Mouse (Mus musculus) CD4-positive, CD25-positive, alpha-beta regulatory T cell, adult 9 weeks (primary cell): Measurements from ENCODE around the gene Ppbp. TPM values are rescaled to one million over a fixed set of nuclear protein-coding genes. Genes with fewer than 3 reads are reported as not detected.

Experiments used
- polyA plus RNA-seq: library from polyadenylated mRNA; unstranded; fragments of 100-300 nt; shearing (Covaris generic); gene quantifications from one replicate; pipeline ENCODE4 v1.2.1, GENCODE M21; 2017

Ppbp gene
- not detected for polyA plus RNA-seq

DNA sequence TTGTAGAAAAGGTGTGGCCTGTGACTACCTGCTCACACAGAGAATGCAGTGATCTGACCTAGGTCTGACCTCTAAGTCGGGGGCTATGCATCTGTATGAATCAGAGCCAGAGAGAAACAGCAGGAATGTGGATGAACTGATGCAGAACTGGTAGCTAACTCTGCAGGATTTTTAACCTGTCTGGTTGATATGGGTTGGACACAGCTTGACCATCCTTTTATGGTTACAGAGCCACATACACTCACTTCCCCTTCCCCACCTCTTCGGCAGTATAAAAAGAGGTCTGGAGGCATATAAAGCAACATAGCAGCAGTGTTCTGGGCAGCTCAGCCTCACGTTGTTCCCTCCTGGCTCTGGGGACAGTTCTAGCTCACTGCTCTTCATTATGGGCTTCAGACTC lies at the start of gene Ppbp:
Gene Ppbp (plus strand): TSS at position 301 of the 400 bp plus-strand sequence.

DNA sequence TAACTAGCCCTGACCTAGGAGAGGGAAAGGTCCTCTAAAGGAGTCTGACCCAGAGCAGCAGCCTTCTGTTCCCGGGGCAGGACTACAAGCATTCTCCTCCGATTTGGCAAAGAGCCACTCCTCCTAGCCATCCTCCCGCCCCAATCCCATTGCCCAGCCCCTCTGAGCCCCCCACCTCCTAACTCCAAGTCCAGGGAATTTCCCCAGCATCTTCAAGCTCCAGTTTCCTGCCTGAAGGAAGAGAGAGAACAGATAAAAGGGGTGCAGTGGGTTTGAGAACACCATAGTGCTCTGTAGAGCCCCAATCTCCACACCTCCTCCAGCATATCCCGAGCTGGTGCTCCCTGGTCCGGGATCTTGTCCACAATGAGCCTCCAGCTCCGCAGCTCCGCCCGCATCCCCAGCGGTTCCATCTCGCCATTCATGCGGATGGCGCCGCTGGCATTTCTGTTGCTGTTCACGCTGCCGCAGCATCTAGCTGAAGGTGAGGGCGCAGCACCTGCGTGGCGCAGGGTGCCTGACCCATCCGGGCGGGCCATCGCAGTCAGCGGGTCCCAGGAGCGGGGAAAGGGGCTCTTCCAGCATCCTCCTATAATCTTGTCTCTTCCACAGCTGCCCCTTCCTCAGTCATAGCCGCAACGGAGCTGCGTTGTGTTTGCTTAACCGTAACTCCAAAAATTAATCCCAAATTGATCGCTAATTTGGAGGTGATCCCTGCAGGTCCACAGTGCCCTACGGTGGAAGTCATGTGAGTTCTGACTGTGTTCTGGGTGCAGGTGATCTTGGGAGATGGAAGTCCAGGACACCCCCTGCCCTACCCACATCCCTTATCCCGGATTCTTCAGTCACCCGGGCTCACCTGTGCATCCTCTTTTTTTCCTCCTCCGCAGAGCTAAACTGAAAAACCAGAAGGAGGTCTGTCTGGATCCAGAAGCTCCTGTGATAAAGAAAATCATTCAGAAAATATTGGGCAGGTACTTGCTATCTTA lies 8.9 kb upstream of the Ppbp start, which contains the start of gene Cxcl5:
Gene Cxcl5 (plus strand): TSS at position 284 of the 989 bp plus-strand sequence.

DNA sequence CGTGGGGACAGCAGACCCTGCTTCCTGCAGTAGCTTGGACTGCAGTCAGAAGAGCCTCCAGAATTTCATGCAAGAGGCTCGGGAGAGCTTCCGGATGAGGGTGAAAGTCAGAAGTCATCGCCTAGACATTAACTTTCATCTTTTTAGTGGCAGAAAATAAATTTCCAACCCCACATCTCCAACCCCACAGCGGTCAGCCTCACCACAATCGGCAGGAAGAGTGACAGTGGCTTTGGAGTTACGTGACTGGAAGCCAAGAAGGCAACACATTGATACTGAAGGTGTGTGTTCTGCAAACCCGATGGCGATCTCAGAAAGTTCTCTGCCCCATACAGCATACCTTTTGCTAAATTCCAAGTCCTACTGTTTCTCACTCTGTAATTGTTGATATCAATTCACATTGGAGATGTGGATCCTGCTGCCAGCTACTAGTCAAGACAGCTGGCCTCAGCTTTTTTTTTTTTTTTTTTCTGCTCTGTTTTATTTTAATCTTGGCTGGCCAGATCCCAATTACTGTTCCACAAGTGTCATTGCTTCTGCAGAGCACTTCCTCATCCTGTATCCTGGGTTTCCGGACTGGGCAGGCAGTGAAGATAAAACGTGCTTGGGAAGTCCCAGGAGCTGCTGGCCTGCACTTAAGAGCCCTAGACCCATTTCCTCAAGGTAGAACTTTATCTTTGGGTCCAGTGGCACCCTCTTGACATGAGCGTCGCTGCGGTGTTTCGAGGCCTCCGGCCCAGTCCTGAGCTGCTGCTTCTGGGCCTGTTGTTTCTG lies 3.7 kb downstream of the Ppbp start, which contains the start of gene Pf4:
Gene Pf4 (plus strand): TSS at position 556 of the 774 bp plus-strand sequence.

DNA sequence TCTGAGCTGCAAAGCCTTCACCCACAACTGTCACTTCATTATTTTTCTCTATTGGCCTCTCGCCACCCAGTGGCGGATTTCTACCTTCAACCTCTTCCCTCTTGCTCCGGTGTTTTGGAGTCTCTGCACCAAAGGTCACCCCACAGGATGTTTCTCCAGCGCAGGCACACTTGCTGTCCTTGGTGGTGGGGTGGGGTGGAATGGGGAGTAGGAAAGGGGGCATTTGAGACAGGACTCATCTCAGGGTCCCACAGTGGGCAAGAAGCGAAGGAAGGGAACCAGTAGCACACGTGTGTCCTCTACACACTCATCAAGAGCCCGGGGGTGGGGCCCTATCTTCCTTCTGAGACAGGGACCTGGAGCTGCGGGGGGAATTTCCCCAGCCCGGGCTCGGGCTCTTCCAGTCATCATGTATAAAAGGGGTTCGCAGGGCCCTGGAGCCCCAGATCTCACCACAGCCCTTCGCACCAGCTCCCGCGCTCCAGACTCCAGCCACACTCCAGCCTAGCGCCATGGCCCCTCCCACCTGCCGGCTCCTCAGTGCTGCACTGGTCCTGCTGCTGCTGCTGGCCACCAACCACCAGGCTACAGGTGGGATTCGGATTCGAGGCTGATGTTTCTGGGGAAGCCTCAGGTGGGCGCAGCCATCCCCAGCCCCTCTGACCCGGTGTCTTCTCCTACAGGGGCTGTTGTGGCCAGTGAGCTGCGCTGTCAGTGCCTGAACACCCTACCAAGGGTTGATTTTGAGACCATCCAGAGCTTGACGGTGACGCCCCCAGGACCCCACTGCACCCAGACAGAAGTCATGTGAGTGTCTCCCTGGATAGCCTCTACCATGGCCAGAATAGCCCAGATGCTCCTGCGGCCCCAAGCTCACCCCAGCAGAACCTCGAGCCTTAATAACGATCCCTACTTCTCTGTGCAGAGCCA lies 17.6 kb downstream of the Ppbp start, which contains the start of gene Cxcl3:
Gene Cxcl3 (plus strand): TSS at position 445 of the 930 bp plus-strand sequence.

DNA sequence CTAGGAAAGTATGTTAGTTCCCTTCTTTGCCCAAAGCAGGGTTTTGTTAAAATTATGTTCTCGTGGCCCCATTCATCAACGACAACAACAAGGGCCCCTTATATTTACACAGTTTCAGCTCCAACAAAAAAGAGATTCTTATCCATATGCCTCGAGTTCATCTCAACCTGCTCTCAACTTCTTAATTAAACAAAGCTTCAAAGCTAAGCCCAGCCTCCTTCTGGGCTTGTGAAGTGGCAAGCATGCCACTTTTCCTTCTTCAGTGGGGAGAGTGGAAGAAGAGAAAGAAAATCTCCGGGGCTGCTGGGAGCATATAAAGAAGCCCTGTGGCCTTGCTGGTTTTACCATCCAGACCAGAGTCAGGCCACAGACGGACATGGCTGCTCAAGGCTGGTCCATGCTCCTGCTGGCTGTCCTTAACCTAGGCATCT lies 25.9 kb downstream of the Ppbp start, which contains the start of gene Cxcl15:
Gene Cxcl15 (plus strand): TSS at position 340 of the 431 bp plus-strand sequence.

Other genes with a start within 250 kb of the Ppbp start
- 0.87 TPM for gene Afm, start 249.6 kb upstream of the Ppbp start, polyA plus RNA-seq
- not detected for gene 5830473C10Rik, start 207.4 kb upstream of the Ppbp start, polyA plus RNA-seq
- gene Rassf6, start 127.9 kb upstream of the Ppbp start, polyA plus RNA-seq: 1.7 TPM
- not detected for gene Cxcl5, start 9.2 kb upstream of the Ppbp start, polyA plus RNA-seq
- gene Pf4, start 3.9 kb downstream of the Ppbp start, polyA plus RNA-seq: not detected
- gene Cxcl3, start 17.6 kb downstream of the Ppbp start, polyA plus RNA-seq: 0.82 TPM
- not detected for gene Cxcl15, start 26.0 kb downstream of the Ppbp start, polyA plus RNA-seq
- not detected for gene Cxcl1, start 122.7 kb downstream of the Ppbp start, polyA plus RNA-seq
- gene Cxcl2, start 135.4 kb downstream of the Ppbp start, polyA plus RNA-seq: 1.5 TPM
- gene Mthfd2l, start 162.6 kb downstream of the Ppbp start, polyA plus RNA-seq: 0.71 TPM